In the genomic region with DNA sequence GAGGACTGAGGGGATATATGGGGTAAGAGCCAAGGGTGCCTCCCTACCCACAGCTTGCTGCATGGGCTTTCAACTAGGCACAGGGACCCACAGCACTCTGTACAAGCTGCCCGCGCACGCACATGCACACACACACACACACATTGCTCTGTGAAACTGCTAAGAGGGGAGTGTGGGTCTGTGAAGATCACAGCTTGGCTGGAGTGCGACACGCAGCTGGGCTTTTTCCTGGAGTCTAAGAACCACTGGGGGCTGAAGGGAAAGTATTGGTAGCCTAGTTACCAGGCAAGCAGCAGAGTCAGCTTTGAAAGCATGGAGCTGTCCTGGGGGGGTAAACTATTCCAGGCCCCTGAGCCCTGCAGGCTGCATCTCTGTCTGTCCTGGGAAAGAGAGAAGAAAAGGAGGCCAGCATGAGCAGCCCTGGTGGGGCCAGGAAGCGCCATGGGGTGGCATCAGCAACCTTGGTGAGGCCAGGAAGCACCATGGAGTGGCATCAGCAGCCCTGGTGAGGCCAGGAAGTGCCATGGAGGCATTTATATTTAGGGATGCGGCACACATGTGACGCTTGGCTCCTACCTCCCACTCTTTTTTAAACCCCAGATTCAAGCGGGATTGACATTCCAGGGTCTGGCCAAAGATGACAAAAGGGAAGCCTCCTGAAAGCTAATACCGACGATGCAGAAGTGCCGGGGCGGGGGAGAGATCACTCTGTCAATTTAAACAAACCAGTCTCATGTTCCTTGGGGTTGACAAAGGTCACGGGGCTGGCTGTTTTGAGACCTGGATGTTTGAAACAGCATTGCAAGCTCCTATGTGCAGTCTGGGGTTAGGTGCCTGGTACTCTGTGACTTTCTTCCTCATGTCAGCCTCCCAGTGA, we compare ENCODE assay signal across 10 mouse cellular contexts. TPM values are rescaled to one million over a fixed set of nuclear protein-coding genes. Genes with fewer than 3 reads are reported as not detected.
A peak's percentile ranks its signal among the peaks of the same experiment; 100 is the strongest.
DNase-seq lines count a peak whose midpoint lies in the region; ATAC-seq and TF ChIP-seq lines count a peak whose summit lies in the region.
"Had no signal": no experiment of that assay in that cellular context is flagged by ENCODE, and none has a peak within 500 bp of the region (broad histone marks: within the 10 kb centered on the region; RNA-seq: fewer than 3 reads in every experiment).

No protein-coding gene starts in this region.

- no peaks in the 10 kb centered on the region for H3K36me3 ChIP-seq in kidney, postnatal 0 days (ENCODE audit: insufficient read depth, low read length)
- 0 out of 2 replicates have a peak, but pooled peaks cover 10% of the 10 kb centered on the region for H3K36me3 ChIP-seq in embryonic facial prominence, embryonic 13.5 days
- no peaks in the 10 kb centered on the region for H3K36me3 ChIP-seq in hindbrain, embryonic 16.5 days (ENCODE audit: control insufficient read depth, insufficient read depth, low read length)
- peaks cover 3% of the 10 kb centered on the region for H3K36me3 ChIP-seq in myocyte (ENCODE audit: control insufficient read depth, insufficient read depth)
- H3K36me3 ChIP-seq: lung, embryonic 15.5 days had no signal

- H3K4me2 ChIP-seq in kidney, postnatal 0 days (ENCODE audit: low read length): no peak overlapping the region
- no peak overlapping the region for H3K4me2 ChIP-seq in embryonic facial prominence, embryonic 13.5 days
- H3K4me2 ChIP-seq in hindbrain, embryonic 16.5 days (ENCODE audit: low read length): no peak overlapping the region
- peak overlapping the region; percentile 12 for H3K4me2 ChIP-seq in myocyte (ENCODE audit: low read depth)
- H3K4me2 ChIP-seq: lung, embryonic 15.5 days had no signal

- no peaks in the 10 kb centered on the region for H3K79me2 ChIP-seq in myocyte (ENCODE audit: control insufficient read depth, insufficient read depth)

- no peaks in the 10 kb centered on the region for H3K4me1 ChIP-seq in kidney, postnatal 0 days (replicated peaks; ENCODE audit: insufficient read depth, low read length)
- H3K4me1 ChIP-seq in embryonic facial prominence, embryonic 13.5 days: peaks cover 44% of the 10 kb centered on the region
- H3K4me1 ChIP-seq in hindbrain, embryonic 16.5 days (ENCODE audit: control insufficient read depth, insufficient read depth, low read depth, low read length): peaks cover 6% of the 10 kb centered on the region

- no peak overlapping the region for H3K4me3 ChIP-seq in kidney, postnatal 0 days (replicated peaks; ENCODE audit: low read depth, low read length)
- H3K4me3 ChIP-seq in embryonic facial prominence, embryonic 13.5 days: no peak overlapping the region
- no peak overlapping the region for H3K4me3 ChIP-seq in hindbrain, embryonic 16.5 days (ENCODE audit: low read length)
- no peak overlapping the region for H3K4me3 ChIP-seq in myocyte
- H3K4me3 ChIP-seq: lung, embryonic 15.5 days had no signal

- H3K27me3 ChIP-seq in kidney, postnatal 0 days (ENCODE audit: insufficient read depth, low read length): no peaks in the 10 kb centered on the region
- H3K27me3 ChIP-seq in embryonic facial prominence, embryonic 13.5 days: no peaks in the 10 kb centered on the region
- H3K27me3 ChIP-seq in hindbrain, embryonic 16.5 days (replicated peaks; ENCODE audit: control insufficient read depth, insufficient read depth, low read length): no peaks in the 10 kb centered on the region
- H3K27me3 ChIP-seq in myocyte (ENCODE audit: control insufficient read depth, insufficient read depth, insufficient read length): no peaks in the 10 kb centered on the region

- no peak for TF ChIP-seq POLR2A in myocyte (IDR thresholded peaks at IDR 0.05; ENCODE audit: insufficient read length, low read depth)

- DNase-seq in kidney, postnatal 0 days (ENCODE audit: low spot score): peak; percentile 81
- DNase-seq in kidney, adult 18-20 months: no peak
- DNase-seq in cerebellum, adult 8-10 months: no peak
- no peak for DNase-seq in heart, postnatal 4 days
- no peak for DNase-seq in adrenal gland, postnatal 14 days
- DNase-seq: kidney, adult 8-10 months had no signal

- no peaks in the 10 kb centered on the region for H3K9me3 ChIP-seq in kidney, postnatal 0 days (replicated peaks; ENCODE audit: low read length)
- no peaks in the 10 kb centered on the region for H3K9me3 ChIP-seq in embryonic facial prominence, embryonic 13.5 days
- no peaks in the 10 kb centered on the region for H3K9me3 ChIP-seq in hindbrain, embryonic 16.5 days (ENCODE audit: control insufficient read depth, low read length)
- H3K9me3 ChIP-seq: lung, embryonic 15.5 days had no signal

- no peak; the same call in 1 of the 2 replicates for ATAC-seq in kidney, postnatal 0 days (replicated peaks; ENCODE audit: low FRiP score, low read depth)
- ATAC-seq in embryonic facial prominence, embryonic 13.5 days (ENCODE audit: insufficient number of reproducible peaks, insufficient read depth, low FRiP score, low TSS enrichment, low read depth): no peak
- ATAC-seq in hindbrain, embryonic 16.5 days: peak; percentile 67

- peak overlapping the region; percentile 16; the same call in 1 of the 2 replicates for H3K27ac ChIP-seq in kidney, postnatal 0 days
- peak overlapping the region; percentile 80 for H3K27ac ChIP-seq in embryonic facial prominence, embryonic 13.5 days
- peak overlapping the region; percentile 39; the same call in 1 of the 2 replicates for H3K27ac ChIP-seq in hindbrain, embryonic 16.5 days (ENCODE audit: low read depth, low read length)
- H3K27ac ChIP-seq: lung, embryonic 15.5 days had no signal

- TF ChIP-seq CTCF in kidney, postnatal 0 days (IDR thresholded peaks at IDR 0.05; ENCODE audit: low read depth): no peak

- H3ac ChIP-seq in myocyte (ENCODE audit: control insufficient read depth, insufficient read length): no peak overlapping the region

- 43% methylated on average over 14 of the region's 14 CpGs for WGBS in kidney, postnatal 0 days
- 29% methylated on average over 14 of the region's 14 CpGs for WGBS in embryonic facial prominence, embryonic 13.5 days
- 27% methylated on average over 14 of the region's 14 CpGs for WGBS in hindbrain, embryonic 16.5 days

- no peak overlapping the region for H3K9ac ChIP-seq in kidney, postnatal 0 days (ENCODE audit: low read depth, low read length)
- peak overlapping the region; percentile 37; the same call in 1 of the 2 replicates for H3K9ac ChIP-seq in embryonic facial prominence, embryonic 13.5 days
- H3K9ac ChIP-seq in hindbrain, embryonic 16.5 days (ENCODE audit: low read depth, low read length): 0 out of 2 replicates have a peak overlapping the region, but pooled peaks have one; percentile 28
- H3K9ac ChIP-seq: lung, embryonic 15.5 days had no signal

TF ChIP-seq in myocyte, 11 proteins besides CTCF, POLR2A, EP300 and RAD21:
- TF ChIP-seq TCF3 (IDR thresholded peaks at IDR 0.05; ENCODE audit: insufficient read length, low read depth): no peak
- no peak for TF ChIP-seq E2F4 (IDR thresholded peaks at IDR 0.05; ENCODE audit: insufficient read depth)
- no peak for TF ChIP-seq REST (IDR thresholded peaks at IDR 0.05; ENCODE audit: insufficient read depth, insufficient read length)
- no peak for TF ChIP-seq USF1 (IDR thresholded peaks at IDR 0.05; ENCODE audit: low read depth)
- no peak for TF ChIP-seq TCF12 (IDR thresholded peaks at IDR 0.05; ENCODE audit: insufficient read depth, poor library complexity, severe bottlenecking)

RNA-seq across cellular contexts. Expression of gene Ptpn3, which starts 43.2 kb away (rescaled TPM):
- 7.7 and 9.2 TPM in 2 replicates for polyA plus RNA-seq in kidney, postnatal 0 days (2015; fragmentation: Nextera tagmentation; extraction: Ambion mirVana)
- polyA plus RNA-seq in embryonic facial prominence, embryonic 13.5 days (2015; fragmentation: Nextera tagmentation; extraction: Ambion mirVana): 4.9 TPM in 2 replicates
- 2.8 and 4.2 TPM in 2 replicates for polyA plus RNA-seq in hindbrain, embryonic 16.5 days (2015; fragmentation: Nextera tagmentation; extraction: Ambion mirVana)
- 3.1 TPM for polyA plus RNA-seq in myocyte (2012; fragmentation: generic; extraction: Trizol)
- total RNA-seq in heart, postnatal 4 days (2021): 10 to 100 TPM; 12.9 to 14.5 TPM
- total RNA-seq in adrenal gland, postnatal 14 days (2021): 19.0 and 26.2 TPM in 2 replicates

Comparison
In these comparisons a context has a peak if more than half of its experiments do, and no peak if none do; other contexts are left out.
1. H3K27ac ChIP-seq: peak in every context shown above with its lines; median percentile 80 in embryonic facial prominence, embryonic 13.5 days; 39 in hindbrain, embryonic 16.5 days; 16 in kidney, postnatal 0 days.